Mouse (Mus musculus) B cell, adult 62 days (primary cell): ENCODE data around the gene Cpt1b. TPM values are rescaled to one million over a fixed set of nuclear protein-coding genes. Genes with fewer than 3 reads are reported as not detected.

Source experiments
- total RNA-seq: library from RNA; stranded (reverse); gene quantifications from 4 replicates; pipeline ENCODE4 v1.2.4, GENCODE M21; 2023

The Cpt1b gene
- total RNA-seq: 7.6 to 14.5 TPM (median 12.0 TPM) in 4 replicates

DNA sequence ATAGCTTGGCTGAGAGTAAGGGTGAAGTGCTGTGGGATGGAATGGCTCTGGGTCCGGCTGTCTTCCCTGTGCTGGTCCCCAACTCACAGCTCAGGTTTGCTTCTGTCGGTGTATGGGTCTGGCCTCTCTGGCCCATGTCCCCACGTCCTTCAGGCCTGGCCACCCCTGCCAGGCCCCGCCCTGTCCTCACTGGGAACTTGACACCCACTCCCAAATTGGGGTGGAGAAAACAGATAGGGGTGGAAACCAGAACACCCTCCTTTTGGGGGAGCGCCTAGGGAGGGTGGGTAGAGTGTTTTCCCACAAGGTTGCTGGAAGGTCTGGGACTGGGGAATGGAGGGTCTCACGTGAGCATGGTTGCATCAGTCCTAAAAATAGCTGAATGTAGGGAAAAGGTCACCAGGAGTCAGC is at the start of gene Cpt1b:
Gene Cpt1b, minus strand, starts transcription at position 153 of the 411 bp plus-strand sequence.

GRCm38 (mm10) chr15:89453865-89454478 is 28.3 kb upstream of the Cpt1b start, which contains the start of gene Mapk8ip2:
Gene Mapk8ip2, plus strand, starts transcription at chr15:89453913.

DNA sequence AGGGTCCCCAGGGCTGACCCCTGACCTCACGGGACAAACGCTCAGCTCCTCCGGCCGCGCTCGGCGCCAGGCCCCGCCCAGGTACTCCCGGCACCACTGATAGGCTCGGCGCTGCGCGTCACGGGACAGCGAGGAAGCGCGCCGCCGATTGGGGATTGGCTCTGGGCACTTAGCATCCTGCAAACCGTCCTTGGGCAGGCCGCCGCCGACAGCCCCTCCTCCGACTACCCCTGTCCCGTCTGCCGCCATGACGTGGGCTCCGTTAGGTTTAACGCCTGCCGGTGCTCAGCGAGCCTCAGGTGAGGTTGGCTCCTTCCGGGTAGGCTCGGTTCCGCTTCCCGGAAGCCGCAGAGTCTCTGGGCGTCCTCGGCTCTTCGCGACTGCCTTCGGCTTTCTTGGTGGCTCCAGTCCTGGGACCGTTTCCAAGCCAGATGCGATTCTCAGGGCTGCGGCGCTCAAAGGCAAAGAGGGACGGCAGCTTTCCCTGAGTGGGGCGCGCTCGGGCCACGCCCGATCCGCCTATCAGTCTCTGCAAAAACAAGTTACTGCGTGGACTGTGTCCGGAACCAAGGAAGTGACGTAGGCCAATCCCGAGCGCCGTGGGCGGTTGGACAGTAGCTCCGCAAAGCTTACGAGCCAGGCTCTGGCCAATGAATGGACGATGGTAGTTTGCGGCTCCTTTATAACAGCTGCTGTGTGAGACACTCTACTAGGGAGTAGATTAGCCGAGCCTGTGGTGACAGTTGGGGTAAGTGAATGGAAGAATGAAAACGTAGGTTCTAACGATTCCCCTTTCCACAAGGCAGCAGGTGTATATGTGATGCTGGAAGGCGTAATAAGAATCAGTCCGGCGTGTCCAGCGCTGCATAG is 3.9 kb upstream of the Cpt1b start, which contains the start of the genes C730034F03Rik, Gm44502 and Chkb:
Gene C730034F03Rik, plus strand, starts transcription at position 238 of the 870 bp plus-strand sequence.
Gene Gm44502, minus strand, starts transcription at position 345 of the 870 bp plus-strand sequence.
Gene Chkb, minus strand, starts transcription at position 557 of the 870 bp plus-strand sequence.

DNA sequence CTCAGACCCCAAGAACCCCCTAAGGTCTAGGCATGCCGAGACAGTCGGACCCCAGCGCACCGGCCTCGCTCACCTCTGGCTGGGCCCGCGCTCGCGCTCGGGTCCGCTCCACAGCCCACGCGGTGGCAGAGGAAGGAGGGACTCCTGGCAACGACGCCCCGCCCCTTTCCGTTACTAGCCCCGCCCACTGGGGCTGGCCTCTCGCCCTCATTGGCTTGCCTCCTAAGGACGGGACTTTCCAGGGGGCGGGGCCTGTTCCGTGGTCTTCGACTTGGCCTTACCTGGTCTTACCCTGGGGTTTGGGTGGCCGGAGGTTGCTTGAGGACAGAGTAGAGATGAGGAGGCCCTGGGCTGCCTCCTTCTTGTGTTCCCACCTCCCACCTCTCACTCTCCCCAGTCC is 15.5 kb downstream of the Cpt1b start, which contains the start of gene Syce3:
Gene Syce3, minus strand, starts transcription at position 386 of the 400 bp plus-strand sequence.

DNA sequence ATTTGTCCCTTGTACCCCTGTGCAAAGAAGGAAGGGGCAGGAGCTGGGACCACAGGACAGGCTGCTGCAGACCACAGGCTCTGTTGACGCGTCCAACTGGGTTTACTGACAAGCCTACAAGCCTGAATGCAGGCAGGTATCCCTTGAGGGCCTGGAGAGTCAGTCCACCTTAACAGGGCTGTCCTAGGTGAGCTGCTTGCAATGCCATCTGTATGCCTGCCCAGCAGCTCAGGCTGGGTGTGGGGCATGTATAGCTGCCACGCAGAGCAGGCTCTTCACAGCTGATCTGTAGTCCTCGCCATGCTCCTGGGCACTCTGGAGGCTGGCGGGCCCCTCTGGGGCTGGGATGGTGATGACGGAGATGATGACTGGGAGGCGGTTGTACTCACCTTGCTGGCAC is 41.0 kb downstream of the Cpt1b start, which contains the start of gene Klhdc7b:
Gene Klhdc7b, plus strand, starts transcription at position 301 of the 400 bp plus-strand sequence.

DNA sequence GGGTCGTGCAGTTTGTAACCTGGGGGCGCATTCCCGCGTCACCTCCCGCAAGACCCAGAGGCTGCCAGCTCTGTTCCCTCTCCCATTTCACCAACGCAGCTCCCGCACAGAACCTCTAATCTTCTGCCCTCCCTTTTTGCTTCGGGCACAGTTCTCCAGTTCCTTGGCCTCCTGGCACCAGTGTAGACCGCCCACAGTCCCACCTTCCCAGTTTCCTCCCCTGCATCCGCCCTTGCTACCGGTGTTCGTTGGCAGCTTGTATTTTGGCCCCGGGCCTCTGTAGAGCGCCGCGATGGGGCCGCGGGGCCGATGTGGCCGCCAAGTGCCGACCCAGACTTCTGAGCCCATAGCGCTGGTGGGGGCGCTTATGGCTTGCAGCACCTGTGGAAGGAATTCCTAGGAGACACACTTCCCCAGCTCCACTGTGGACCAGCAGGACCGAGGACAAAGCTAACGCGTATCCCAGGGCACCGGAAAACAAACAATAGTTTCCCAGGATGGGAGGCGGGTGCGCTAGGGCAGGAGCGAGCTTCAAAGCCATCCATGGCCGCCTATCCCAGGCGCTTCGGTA is 46.7 kb downstream of the Cpt1b start, which contains the start of gene Odf3b:
Gene Odf3b, minus strand, starts transcription at position 452 of the 571 bp plus-strand sequence.

GRCm38 (mm10) chr15:89376957-89377356 is 48.7 kb downstream of the Cpt1b start, which contains the start of gene Tymp:
Gene Tymp, minus strand, starts transcription at chr15:89377039.

GRCm38 (mm10) chr15:89373762-89374248 is 51.9 kb downstream of the Cpt1b start, which contains the start of gene Sco2:
Gene Sco2, minus strand, starts transcription at chr15:89373846.

Other genes with a start within 250 kb of the Cpt1b start
- 9.1 to 12.3 TPM (median 11.3 TPM) in 4 replicates for gene Plxnb2, start 245.1 kb downstream of the Cpt1b start, total RNA-seq
- 29.9 to 37.7 TPM (median 32.6 TPM) in 4 replicates for gene Dennd6b, start 229.4 kb downstream of the Cpt1b start, total RNA-seq
- gene Ppp6r2, start 214.3 kb downstream of the Cpt1b start, total RNA-seq: 53.3 to 62.4 TPM (median 58.4 TPM) in 4 replicates
- gene Sbf1, start 110.6 kb downstream of the Cpt1b start, total RNA-seq: 238 to 267 TPM (median 247 TPM) in 4 replicates
- gene Adm2, start 103.1 kb downstream of the Cpt1b start, total RNA-seq: not detected in 4 replicates
- not detected in 4 replicates for gene Miox, start 91.5 kb downstream of the Cpt1b start, total RNA-seq
- 38.4 to 46.3 TPM (median 41.9 TPM) in 4 replicates for gene Lmf2, start 70.2 kb downstream of the Cpt1b start, total RNA-seq
- gene Ncaph2, start 70.1 kb downstream of the Cpt1b start, total RNA-seq: 121 to 132 TPM (median 123 TPM) in 4 replicates
- 14.3 to 17.6 TPM (median 15.7 TPM) in 4 replicates for gene Sco2, start 52.0 kb downstream of the Cpt1b start, total RNA-seq
- gene Tymp, start 48.8 kb downstream of the Cpt1b start, total RNA-seq: 0.50 to 1.0 TPM (median 0.87 TPM) in 4 replicates
- not detected in 4 replicates for gene Odf3b, start 46.6 kb downstream of the Cpt1b start, total RNA-seq
- not detected in 4 replicates for gene Klhdc7b, start 40.9 kb downstream of the Cpt1b start, total RNA-seq
- gene Syce3, start 15.4 kb downstream of the Cpt1b start, total RNA-seq: not detected in 4 replicates
- gene C730034F03Rik, start 3.7 kb upstream of the Cpt1b start, total RNA-seq: 10.8 to 14.3 TPM (median 13.9 TPM) in 4 replicates
- 0.72 TPM in 1 of 4 replicates, not detected in the others for gene Gm44502, start 3.8 kb upstream of the Cpt1b start, total RNA-seq
- gene Chkb, start 4.0 kb upstream of the Cpt1b start, total RNA-seq: 289 to 340 TPM (median 320 TPM) in 4 replicates
- 0.13 TPM in 1 of 4 replicates, not detected in the others for gene Mapk8ip2, start 28.1 kb upstream of the Cpt1b start, total RNA-seq
- 15.0 to 18.5 TPM (median 17.2 TPM) in 4 replicates for gene Arsa, start 51.6 kb upstream of the Cpt1b start, total RNA-seq
- gene Shank3, start 73.8 kb upstream of the Cpt1b start, total RNA-seq: not detected in 4 replicates
- not detected in 4 replicates for gene Acr, start 142.5 kb upstream of the Cpt1b start, total RNA-seq
- 3.4 to 4.7 TPM (median 4.1 TPM) in 4 replicates for gene Rabl2, start 166.1 kb upstream of the Cpt1b start, total RNA-seq